Mouse (Mus musculus): ENCODE data around the gene Oxnad1. TPM values are rescaled to one million over a fixed set of nuclear protein-coding genes. Genes with fewer than 3 reads are reported as not detected.

Oxnad1 gene
- polyA plus RNA-seq, 1 experiment from 2014 or later, result 12.6 TPM

DNA sequence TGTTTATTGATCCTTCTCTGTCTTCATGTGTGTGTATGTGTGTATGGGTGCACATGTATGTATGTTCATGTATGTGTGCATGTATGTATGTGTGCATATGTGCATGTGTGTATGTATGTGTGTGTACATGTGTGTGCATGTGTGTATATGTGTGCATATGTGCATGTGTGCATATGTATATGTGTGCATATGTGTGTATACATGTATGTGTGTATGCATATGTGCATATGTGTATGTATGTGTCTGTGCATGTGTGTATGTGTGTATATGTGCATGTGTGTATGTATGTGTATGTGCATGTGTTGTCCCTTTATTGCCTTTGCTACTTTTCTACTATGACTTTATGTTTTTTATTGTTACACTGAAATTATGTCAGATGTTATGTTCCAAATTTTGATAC is 59.6 kb downstream of the Oxnad1 start:
- no peak for ATAC-seq (ENCODE audit: low FRiP score)
- H3K4me1 ChIP-seq (replicated peaks; ENCODE audit: control insufficient read depth, insufficient read depth, low read length), result no peaks in the 10 kb centered on the region
- H3K4me2 ChIP-seq (replicated peaks; ENCODE audit: low read depth, low read length), result no peak overlapping the region
- no peak overlapping the region for H3K27ac ChIP-seq (ENCODE audit: low read depth, low read length)
- H3K9me3 ChIP-seq (ENCODE audit: control insufficient read depth, low read length), result no peaks in the 10 kb centered on the region
- no peaks in the 10 kb centered on the region for H3K36me3 ChIP-seq (ENCODE audit: control insufficient read depth, insufficient read depth, low read length)
- no peaks in the 10 kb centered on the region for H3K27me3 ChIP-seq (ENCODE audit: control insufficient read depth, insufficient read depth, low read length)
- H3K4me3 ChIP-seq (ENCODE audit: low read depth, low read length), result no peak overlapping the region
- H3K9ac ChIP-seq (ENCODE audit: low read depth, low read length), result no peak overlapping the region
- no peak for DNase-seq (ENCODE audit: low spot score)

DNA sequence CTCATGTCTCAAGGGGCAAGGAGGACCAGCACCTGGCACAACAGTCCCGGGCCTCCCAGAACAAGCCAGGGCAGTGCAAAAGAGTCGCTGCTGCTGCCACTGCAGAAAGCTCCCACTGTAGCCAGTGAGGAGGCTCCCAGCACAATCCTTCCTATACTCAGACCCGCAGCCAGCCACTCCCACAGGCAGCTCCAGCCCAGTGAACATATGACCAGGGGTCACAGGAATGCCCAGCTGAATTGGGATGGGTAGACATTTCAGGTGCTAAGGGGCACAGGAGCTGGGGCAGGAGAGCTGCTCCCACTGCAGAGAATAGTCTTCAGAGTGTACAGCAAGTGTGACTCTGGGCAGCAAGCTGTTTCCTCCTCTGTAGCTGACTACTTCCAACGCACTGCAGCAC is 60.2 kb downstream of the Oxnad1 start:
- H3K27me3 ChIP-seq (ENCODE audit: control insufficient read depth, insufficient read depth, low read length), result no peaks in the 10 kb centered on the region
- no peak overlapping the region for H3K4me3 ChIP-seq (ENCODE audit: low read depth, low read length)
- no peak overlapping the region for H3K4me2 ChIP-seq (replicated peaks; ENCODE audit: low read depth, low read length)
- no peak for ATAC-seq (ENCODE audit: low FRiP score)
- H3K9me3 ChIP-seq (ENCODE audit: control insufficient read depth, low read length), result no peaks in the 10 kb centered on the region
- no peak overlapping the region for H3K27ac ChIP-seq (ENCODE audit: low read depth, low read length)
- no peaks in the 10 kb centered on the region for H3K36me3 ChIP-seq (ENCODE audit: control insufficient read depth, insufficient read depth, low read length)
- DNase-seq (ENCODE audit: low spot score), result no peak
- 73% methylated on average over 4 of the region's 4 CpGs for WGBS
- no peak overlapping the region for H3K9ac ChIP-seq (ENCODE audit: low read depth, low read length)
- H3K4me1 ChIP-seq (replicated peaks; ENCODE audit: control insufficient read depth, insufficient read depth, low read length), result no peaks in the 10 kb centered on the region

DNA sequence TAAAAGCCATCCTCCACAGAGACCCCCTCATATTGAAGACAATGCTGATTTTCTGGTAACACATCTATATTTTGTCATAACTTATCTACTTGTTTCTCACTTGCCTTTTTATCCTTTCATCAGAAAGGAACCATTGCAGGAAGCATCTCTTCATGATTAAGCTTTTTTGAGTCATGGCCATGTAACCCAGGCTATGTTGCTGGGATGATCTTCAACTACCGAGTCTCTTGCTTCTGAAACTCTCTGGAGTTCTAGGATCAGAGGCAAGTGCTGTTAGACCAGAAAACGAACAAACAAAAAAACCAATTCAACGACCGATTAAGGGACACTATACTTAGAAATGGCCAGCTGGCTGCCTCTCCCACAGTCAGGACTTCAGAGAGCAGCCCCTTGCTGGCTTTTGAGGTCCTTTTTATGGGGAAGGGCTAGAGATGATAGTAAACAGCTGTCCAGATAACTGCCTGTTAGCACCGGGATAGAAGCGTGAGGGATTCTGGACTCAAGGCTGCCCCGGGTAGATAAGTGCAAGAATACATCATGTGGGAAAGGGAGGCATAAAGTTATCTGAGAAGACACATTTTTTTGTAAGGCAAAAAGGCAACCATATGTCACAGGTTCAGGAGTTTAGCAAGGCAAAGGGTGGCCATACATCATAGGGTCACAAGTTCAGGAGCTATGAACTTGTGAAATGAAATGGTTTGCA is 60.8 kb downstream of the Oxnad1 start:
- ATAC-seq (ENCODE audit: low FRiP score), result no peak
- H3K27ac ChIP-seq (ENCODE audit: low read depth, low read length), result no peak overlapping the region
- H3K36me3 ChIP-seq (ENCODE audit: control insufficient read depth, insufficient read depth, low read length), result no peaks in the 10 kb centered on the region
- no peaks in the 10 kb centered on the region for H3K9me3 ChIP-seq (ENCODE audit: control insufficient read depth, low read length)
- H3K27me3 ChIP-seq (ENCODE audit: control insufficient read depth, insufficient read depth, low read length), result no peaks in the 10 kb centered on the region
- H3K4me1 ChIP-seq (replicated peaks; ENCODE audit: control insufficient read depth, insufficient read depth, low read length), result no peaks in the 10 kb centered on the region
- H3K4me3 ChIP-seq (ENCODE audit: low read depth, low read length), result no peak overlapping the region
- H3K9ac ChIP-seq (ENCODE audit: low read depth, low read length), result no peak overlapping the region
- 89% methylated on average over 7 of the region's 7 CpGs for WGBS
- H3K4me2 ChIP-seq (replicated peaks; ENCODE audit: low read depth, low read length), result no peak overlapping the region
- no peak for DNase-seq (ENCODE audit: low spot score)

DNA sequence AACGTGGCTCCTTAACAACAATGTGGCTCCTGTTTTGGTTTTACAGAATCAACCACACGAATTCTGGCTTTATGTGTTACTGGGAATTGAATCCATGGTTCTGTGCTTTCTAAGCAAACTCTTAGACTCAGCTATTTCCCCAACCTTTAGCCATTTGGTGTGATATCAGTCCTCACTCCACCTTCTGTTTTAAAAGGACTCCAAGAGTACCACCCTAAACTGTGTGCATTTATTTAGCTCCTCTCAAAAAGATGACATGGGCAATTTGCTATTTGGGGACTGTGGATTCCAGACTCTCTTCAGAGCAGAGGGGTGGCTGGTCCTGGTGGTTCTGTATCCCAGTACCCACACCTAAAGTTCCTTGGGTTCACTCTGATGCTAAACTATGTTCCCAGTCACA is 61.4 kb downstream of the Oxnad1 start:
- ATAC-seq (ENCODE audit: low FRiP score), result no peak
- DNase-seq (ENCODE audit: low spot score), result no peak
- WGBS, result 63% methylated on average over 2 of the region's 2 CpGs
- Histone ChIP-seq H3K36me3 (ENCODE audit: control insufficient read depth, insufficient read depth, low read length) (no peaks in the 10 kb centered on the region), H3K9me3 (ENCODE audit: control insufficient read depth, low read length) (no peaks in the 10 kb centered on the region), H3K9ac (ENCODE audit: low read depth, low read length) (no peak overlapping the region), H3K27ac (ENCODE audit: low read depth, low read length) (no peak overlapping the region), H3K4me3 (ENCODE audit: low read depth, low read length) (no peak overlapping the region), H3K4me1 (replicated peaks; ENCODE audit: control insufficient read depth, insufficient read depth, low read length) (no peaks in the 10 kb centered on the region), H3K4me2 (replicated peaks; ENCODE audit: low read depth, low read length) (no peak overlapping the region), H3K27me3 (ENCODE audit: control insufficient read depth, insufficient read depth, low read length) (no peaks in the 10 kb centered on the region)

DNA sequence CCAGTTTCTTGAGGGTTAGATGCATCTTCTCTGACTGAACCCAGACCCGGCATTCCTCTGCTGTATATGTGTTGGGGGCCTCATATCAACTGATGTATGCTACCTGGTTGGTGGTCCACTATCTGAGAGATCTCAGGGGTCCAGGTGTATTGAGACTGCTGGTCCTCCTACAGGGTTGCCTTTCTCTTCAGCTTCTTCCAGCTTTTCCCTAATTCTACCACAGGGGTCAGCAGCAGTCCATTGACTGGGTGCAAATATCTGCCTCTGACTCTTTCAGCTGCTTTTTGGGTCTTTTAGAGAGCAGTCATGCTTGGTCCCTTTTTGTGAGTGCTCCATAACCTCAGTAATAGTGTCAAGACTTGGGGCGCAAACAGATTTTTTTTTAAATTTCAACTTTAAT is 65.7 kb downstream of the Oxnad1 start:
- Histone ChIP-seq H3K27ac (ENCODE audit: low read depth, low read length) (no peak overlapping the region), H3K9ac (ENCODE audit: low read depth, low read length) (no peak overlapping the region), H3K27me3 (ENCODE audit: control insufficient read depth, insufficient read depth, low read length) (no peaks in the 10 kb centered on the region), H3K9me3 (ENCODE audit: control insufficient read depth, low read length) (no peaks in the 10 kb centered on the region), H3K4me3 (ENCODE audit: low read depth, low read length) (no peak overlapping the region), H3K4me2 (replicated peaks; ENCODE audit: low read depth, low read length) (no peak overlapping the region), H3K36me3 (ENCODE audit: control insufficient read depth, insufficient read depth, low read length) (no peaks in the 10 kb centered on the region), H3K4me1 (replicated peaks; ENCODE audit: control insufficient read depth, insufficient read depth, low read length) (no peaks in the 10 kb centered on the region)
- ATAC-seq (ENCODE audit: low FRiP score), result no peak
- 92% methylated on average over 2 of the region's 2 CpGs for WGBS
- DNase-seq (ENCODE audit: low spot score), result no peak

DNA sequence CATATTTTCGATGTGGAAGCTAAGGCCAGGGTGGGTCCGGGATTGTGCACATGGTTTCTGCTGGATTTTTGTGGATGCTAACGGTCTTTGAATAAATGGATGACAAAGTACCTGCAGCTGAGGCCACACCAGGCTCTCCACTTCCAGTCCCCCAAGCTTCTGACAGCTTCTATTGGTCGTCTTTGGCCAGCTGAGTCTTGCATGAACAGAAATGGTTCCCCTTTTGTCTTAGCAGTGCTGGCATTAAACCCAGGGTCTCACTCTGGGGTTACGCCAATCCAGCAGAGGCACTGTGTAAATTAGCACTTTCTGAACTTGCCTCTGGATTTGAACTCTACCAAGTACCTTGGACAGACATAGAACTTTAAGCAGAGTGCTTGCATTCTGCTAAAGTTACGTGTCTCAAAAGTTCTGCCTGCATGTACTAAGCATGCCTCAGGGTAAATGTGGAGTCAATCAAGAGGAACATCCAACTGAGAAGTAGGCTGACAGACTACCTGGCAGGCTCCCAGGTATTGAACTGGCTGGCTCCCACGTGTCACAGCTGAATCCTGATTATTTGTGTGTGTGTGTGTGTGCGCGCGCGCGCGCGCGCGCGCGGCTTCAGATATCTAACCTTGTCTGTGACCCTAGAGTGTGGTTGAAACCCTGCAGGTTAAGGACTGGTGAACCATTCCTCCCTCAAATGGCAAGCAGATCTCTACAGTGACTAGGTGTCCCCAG is 67.2 kb downstream of the Oxnad1 start:
- no peaks in the 10 kb centered on the region for H3K4me1 ChIP-seq (replicated peaks; ENCODE audit: control insufficient read depth, insufficient read depth, low read length)
- DNase-seq (ENCODE audit: low spot score) (no peak), ATAC-seq (ENCODE audit: low FRiP score) (no peak)
- no peaks in the 10 kb centered on the region for H3K36me3 ChIP-seq (ENCODE audit: control insufficient read depth, insufficient read depth, low read length)
- H3K4me3 ChIP-seq (ENCODE audit: low read depth, low read length), result no peak overlapping the region
- H3K9me3 ChIP-seq (ENCODE audit: control insufficient read depth, low read length), result no peaks in the 10 kb centered on the region
- no peaks in the 10 kb centered on the region for H3K27me3 ChIP-seq (ENCODE audit: control insufficient read depth, insufficient read depth, low read length)
- no peak overlapping the region for H3K9ac ChIP-seq (ENCODE audit: low read depth, low read length)
- WGBS, result 91% methylated on average over 18 of the region's 18 CpGs
- no peak overlapping the region for H3K4me2 ChIP-seq (replicated peaks; ENCODE audit: low read depth, low read length)
- no peak overlapping the region for H3K27ac ChIP-seq (ENCODE audit: low read depth, low read length)

Other genes starting within 250 kb of the Oxnad1 start
- 0.18 and 0.23 TPM in 2 replicates for gene Galnt15, start 56.4 kb upstream of the Oxnad1 start, polyA plus RNA-seq (2014; fragmentation: Nextera tagmentation; extraction: Ambion mirVana)
- gene Dph3, start 355 bp downstream of the Oxnad1 start, polyA plus RNA-seq (2014; fragmentation: Nextera tagmentation; extraction: Ambion mirVana), result 83.3 and 84.3 TPM in 2 replicates
- gene Msmb, start 56.6 kb downstream of the Oxnad1 start, polyA plus RNA-seq (2014; fragmentation: Nextera tagmentation; extraction: Ambion mirVana), result not detected in 2 replicates
- gene Ncoa4, start 74.5 kb downstream of the Oxnad1 start, polyA plus RNA-seq (2014; fragmentation: Nextera tagmentation; extraction: Ambion mirVana), result 101 and 103 TPM in 2 replicates
- gene Timm23, start 116.5 kb downstream of the Oxnad1 start, polyA plus RNA-seq (2014; fragmentation: Nextera tagmentation; extraction: Ambion mirVana), result 257 and 276 TPM in 2 replicates
- gene Parg, start 116.6 kb downstream of the Oxnad1 start, polyA plus RNA-seq (2014; fragmentation: Nextera tagmentation; extraction: Ambion mirVana), result 62.0 and 69.8 TPM in 2 replicates
- gene Ogdhl, start 236.6 kb downstream of the Oxnad1 start, polyA plus RNA-seq (2014; fragmentation: Nextera tagmentation; extraction: Ambion mirVana), result 13.9 and 14.5 TPM in 2 replicates